In genomic region chr14:20398864-20399263, GRCm38 (mm10) we compare ENCODE assay signal across 9 mouse cellular contexts. TPM values are rescaled to one million over a fixed set of nuclear protein-coding genes. Genes with fewer than 3 reads are reported as not detected.
A peak's percentile ranks its signal among the peaks of the same experiment; 100 is the strongest.
DNase-seq lines count a peak whose midpoint lies in the region; TF ChIP-seq lines count a peak whose summit lies in the region.
"Had no signal": no experiment of that assay in that cellular context is flagged by ENCODE, and none has a peak within 500 bp of the region (broad histone marks: within the 10 kb centered on the region; RNA-seq: fewer than 3 reads in every experiment).

No protein-coding gene starts in this region.

- H3K9ac ChIP-seq in heart, adult 2 months (ENCODE audit: low read depth, low read length), result no peak overlapping the region
- H3K9ac ChIP-seq: hindbrain, embryonic 15.5 days had no signal

- no peak for DNase-seq in heart, adult 2 months
- no peak for DNase-seq in heart, adult 9 months (ENCODE audit: low spot score in 2 of 2)
- peak; percentile 33 for DNase-seq in retina, embryonic 14.5 days (ENCODE audit: low spot score)
- no peak for DNase-seq in retina, postnatal 1 day
- peak; percentile 38 for DNase-seq in embryo, embryonic 10.5 days (ENCODE audit: low spot score)
- peak; percentile 26 for DNase-seq in thymus, postnatal 0 days (ENCODE audit: low spot score)
- DNase-seq in cerebellum, postnatal 25 days, result no peak
- DNase-seq in heart, embryonic 10.5 days (ENCODE audit: low spot score), result no peak

- TF ChIP-seq POLR2A in heart, adult 2 months (IDR thresholded peaks at IDR 0.05; ENCODE audit: insufficient read depth, low read depth, low read length), result no peak

- intact Hi-C loops in heart, adult 2 months (cut with DNase I), result loop anchor here (10.0 kb wide), 1 partner anchor 246 kb away; the partner anchor contains the start of gene Usp54

- 30% methylated on average over 4 of the region's 4 CpGs for WGBS in heart, adult 2 months
- 48% methylated on average over 4 of the region's 4 CpGs for WGBS in heart, embryonic 10.5 days

- H3K27me3 ChIP-seq in heart, adult 2 months (ENCODE audit: control insufficient read depth, insufficient read depth, low read length), result no peaks in the 10 kb centered on the region
- H3K27me3 ChIP-seq in heart, embryonic 10.5 days (ENCODE audit: insufficient read depth, poor library complexity, severe bottlenecking), result no peaks in the 10 kb centered on the region
- H3K27me3 ChIP-seq: hindbrain, embryonic 15.5 days had no signal

- TF ChIP-seq CTCF in heart, adult 2 months (IDR thresholded peaks at IDR 0.05), result peak; percentile 53

- H3K36me3 ChIP-seq in heart, adult 2 months (ENCODE audit: control insufficient read depth, insufficient read depth, low read length), result no peaks in the 10 kb centered on the region
- H3K36me3 ChIP-seq in heart, embryonic 10.5 days, result no peaks in the 10 kb centered on the region
- H3K36me3 ChIP-seq: hindbrain, embryonic 15.5 days had no signal

- no peaks in the 10 kb centered on the region for H3K79me2 ChIP-seq in heart, adult 2 months (replicated peaks; ENCODE audit: control insufficient read depth, insufficient read depth, low read length)

- no peak overlapping the region for H3K4me3 ChIP-seq in heart, adult 2 months
- no peak overlapping the region for H3K4me3 ChIP-seq in heart, embryonic 10.5 days
- H3K4me3 ChIP-seq: hindbrain, embryonic 15.5 days had no signal

- H3K4me1 ChIP-seq in heart, adult 2 months (ENCODE audit: control insufficient read depth, insufficient read depth, low read length), result no peaks in the 10 kb centered on the region
- H3K4me1 ChIP-seq in heart, embryonic 10.5 days, result peaks cover 4% of the 10 kb centered on the region; the same call in 1 of the 2 replicates

- H3K9me3 ChIP-seq in heart, embryonic 10.5 days, result no peaks in the 10 kb centered on the region
- H3K9me3 ChIP-seq: hindbrain, embryonic 15.5 days had no signal

- TF ChIP-seq EP300 in heart, adult 2 months (IDR thresholded peaks at IDR 0.05; ENCODE audit: insufficient read depth, low read depth, low read length), result no peak

- H3K27ac ChIP-seq in heart, adult 2 months, result no peak overlapping the region
- H3K27ac ChIP-seq in heart, embryonic 10.5 days, result no peak overlapping the region
- H3K27ac ChIP-seq: hindbrain, embryonic 15.5 days had no signal

RNA-seq across cellular contexts. Expression of gene Mrps16, which starts 5.4 kb away (rescaled TPM):
- total RNA-seq in heart, adult 2 months (2021), result 10 to 100 TPM; 68.6 to 74.9 TPM
- 54.7 and 65.4 TPM in 2 replicates for polyA plus RNA-seq in heart, adult 2 months (2012; rRNA removed)
- polyA plus RNA-seq in thymus, postnatal 0 days (2015; fragmentation: Nextera tagmentation; extraction: Ambion mirVana), result 111 and 121 TPM in 2 replicates
- 95.0 and 108 TPM in 2 replicates for polyA plus RNA-seq in heart, embryonic 10.5 days (2016; fragmentation: Nextera tagmentation; extraction: Ambion mirVana)

RNA-seq across cellular contexts. Expression of gene Dnajc9, which starts 10.2 kb away (rescaled TPM):
- total RNA-seq in heart, adult 2 months (2021), result 10 to 100 TPM; 11.9 to 13.4 TPM
- polyA plus RNA-seq in heart, adult 2 months (2012; rRNA removed), result 7.2 and 8.2 TPM in 2 replicates
- 205 and 222 TPM in 2 replicates for polyA plus RNA-seq in thymus, postnatal 0 days (2015; fragmentation: Nextera tagmentation; extraction: Ambion mirVana)
- polyA plus RNA-seq in heart, embryonic 10.5 days (2016; fragmentation: Nextera tagmentation; extraction: Ambion mirVana), result 128 and 179 TPM in 2 replicates

RNA-seq across cellular contexts. Expression of gene Fam149b, which starts 50.9 kb away (rescaled TPM):
- 10 to 100 TPM; 29.6 to 30.1 TPM for total RNA-seq in heart, adult 2 months (2021)
- 23.1 and 36.5 TPM in 2 replicates for polyA plus RNA-seq in heart, adult 2 months (2012; rRNA removed)
- polyA plus RNA-seq in thymus, postnatal 0 days (2015; fragmentation: Nextera tagmentation; extraction: Ambion mirVana), result 25.2 and 28.0 TPM in 2 replicates
- 26.5 and 38.4 TPM in 2 replicates for polyA plus RNA-seq in heart, embryonic 10.5 days (2016; fragmentation: Nextera tagmentation; extraction: Ambion mirVana)

RNA-seq across cellular contexts. Expression of gene Ecd, which starts 50.9 kb away (rescaled TPM):
- 10 to 100 TPM; 31.7 to 36.9 TPM for total RNA-seq in heart, adult 2 months (2021)
- 16.2 and 26.2 TPM in 2 replicates for polyA plus RNA-seq in heart, adult 2 months (2012; rRNA removed)
- 42.5 and 43.2 TPM in 2 replicates for polyA plus RNA-seq in thymus, postnatal 0 days (2015; fragmentation: Nextera tagmentation; extraction: Ambion mirVana)
- polyA plus RNA-seq in heart, embryonic 10.5 days (2016; fragmentation: Nextera tagmentation; extraction: Ambion mirVana), result 47.7 and 58.8 TPM in 2 replicates

RNA-seq across cellular contexts. Expression of gene Cfap70, which starts 53.2 kb away (rescaled TPM):
- total RNA-seq in heart, adult 2 months (2021), result not detected
- 0.70 TPM in 1 of 2 replicates, not detected in the other for polyA plus RNA-seq in heart, adult 2 months (2012; rRNA removed)
- polyA plus RNA-seq in thymus, postnatal 0 days (2015; fragmentation: Nextera tagmentation; extraction: Ambion mirVana), result 0.07 and 0.27 TPM in 2 replicates
- 0.15 and 0.39 TPM in 2 replicates for polyA plus RNA-seq in heart, embryonic 10.5 days (2016; fragmentation: Nextera tagmentation; extraction: Ambion mirVana)

Comparison
In these comparisons a context has a peak if more than half of its experiments do, and no peak if none do; other contexts are left out.
1. DNase-seq: peak in retina, embryonic 14.5 days (single experiment), embryo, embryonic 10.5 days (single experiment) and thymus, postnatal 0 days (single experiment); none in heart, adult 2 months (0 of 2), heart, adult 9 months (0 of 2), retina, postnatal 1 day (single experiment), cerebellum, postnatal 25 days (0 of 2) and heart, embryonic 10.5 days (single experiment).
2. RNA of gene Dnajc9, which starts 10.2 kb away (polyA plus RNA-seq): 205 to 222 TPM in thymus, postnatal 0 days and 128 to 179 TPM in heart, embryonic 10.5 days; 7.2 to 8.2 TPM in heart, adult 2 months; every median in the first group is over 10 times any median in the second.